Mouse (Mus musculus): Measurements from ENCODE around the gene Gna11. TPM values are rescaled to one million over a fixed set of nuclear protein-coding genes. Genes with fewer than 3 reads are reported as not detected.

Gna11 gene
- polyA plus RNA-seq, 1 experiment from 2014 or later: 88.6 TPM

DNA sequence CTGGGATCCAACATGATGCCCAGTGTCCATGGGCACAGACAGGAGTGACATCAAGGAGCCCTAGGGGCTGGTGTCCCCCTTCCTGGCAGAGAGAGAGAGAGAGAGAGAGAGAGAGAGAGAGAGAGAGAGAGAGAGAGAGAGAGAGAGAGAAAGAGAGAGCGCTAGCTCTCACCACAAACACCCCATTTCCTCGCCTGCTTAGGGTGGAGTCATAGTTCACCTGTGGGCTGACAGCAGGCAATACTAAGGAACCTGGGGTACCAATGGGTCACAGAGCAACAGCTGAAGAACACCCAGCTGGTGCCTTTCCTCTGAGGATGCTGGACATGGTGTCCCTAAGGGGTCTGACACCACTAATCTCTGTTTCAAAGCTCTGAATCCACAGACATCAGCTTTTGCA lies 7.6 kb downstream of the Gna11 start:
- H3K27me3 ChIP-seq: no peaks in the 10 kb centered on the region
- H3K4me3 ChIP-seq (replicated peaks): no peak overlapping the region
- no peak for ATAC-seq (replicated peaks; ENCODE audit: low FRiP score)
- no peaks in the 10 kb centered on the region for H3K9me3 ChIP-seq (replicated peaks)
- WGBS: 92% methylated on average over 2 of the region's 2 CpGs
- H3K36me3 ChIP-seq: peaks cover 62% of the 10 kb centered on the region
- no peak overlapping the region for H3K27ac ChIP-seq
- no peak overlapping the region for H3K4me2 ChIP-seq
- H3K9ac ChIP-seq: no peak overlapping the region
- H3K4me1 ChIP-seq: peaks cover 18% of the 10 kb centered on the region

DNA sequence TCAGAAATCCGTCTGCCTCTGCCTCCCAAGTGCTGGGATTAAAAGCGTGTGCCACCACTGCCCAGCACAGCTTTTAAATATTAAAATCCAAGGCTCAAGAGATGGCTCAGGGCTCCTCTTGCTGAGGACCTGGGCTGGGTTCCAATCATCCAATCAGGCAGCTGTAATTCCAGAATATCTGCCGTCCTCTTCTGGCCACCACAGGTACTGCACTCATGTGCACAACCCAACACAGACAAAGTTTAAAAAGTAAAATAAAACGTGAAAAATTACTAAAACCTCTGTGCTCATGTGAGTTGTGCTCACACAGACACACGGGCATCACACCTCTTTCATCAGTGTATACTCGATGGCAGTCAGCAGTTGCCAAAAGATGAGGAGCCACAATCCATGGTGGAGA lies 8.3 kb downstream of the Gna11 start:
- no peak overlapping the region for H3K4me2 ChIP-seq
- ATAC-seq (replicated peaks; ENCODE audit: low FRiP score): no peak
- no peak overlapping the region for H3K4me3 ChIP-seq (replicated peaks)
- H3K9ac ChIP-seq: no peak overlapping the region
- no peak overlapping the region for H3K27ac ChIP-seq
- H3K4me1 ChIP-seq: peaks cover 11% of the 10 kb centered on the region
- WGBS: 77% methylated on average over 6 of the region's 6 CpGs
- H3K9me3 ChIP-seq (replicated peaks): no peaks in the 10 kb centered on the region
- no peaks in the 10 kb centered on the region for H3K27me3 ChIP-seq
- peaks cover 68% of the 10 kb centered on the region for H3K36me3 ChIP-seq

DNA sequence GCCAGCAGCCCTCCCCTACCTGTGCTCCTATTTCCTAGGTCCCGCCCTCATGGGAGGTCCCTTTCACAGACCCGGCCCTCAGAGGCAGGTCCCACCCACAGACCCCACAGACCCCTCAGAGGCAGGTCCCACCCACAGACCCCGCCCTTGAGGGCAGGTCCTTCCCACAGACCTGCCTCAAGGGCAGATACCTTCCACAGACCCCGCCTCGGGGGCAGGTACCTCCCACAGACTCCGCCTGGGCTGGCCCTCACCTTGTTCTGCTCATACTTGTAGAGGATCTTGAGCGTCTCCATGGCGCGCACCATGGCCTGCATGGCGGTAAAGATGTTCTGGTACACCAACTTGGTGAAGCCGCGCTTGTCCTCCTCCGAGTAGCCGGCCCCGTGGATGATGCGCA lies 10.2 kb downstream of the Gna11 start:
- WGBS: 64% methylated on average over 16 of the region's 16 CpGs
- Histone ChIP-seq H3K4me3 (replicated peaks) (no peak overlapping the region), H3K9me3 (replicated peaks) (no peaks in the 10 kb centered on the region)

DNA sequence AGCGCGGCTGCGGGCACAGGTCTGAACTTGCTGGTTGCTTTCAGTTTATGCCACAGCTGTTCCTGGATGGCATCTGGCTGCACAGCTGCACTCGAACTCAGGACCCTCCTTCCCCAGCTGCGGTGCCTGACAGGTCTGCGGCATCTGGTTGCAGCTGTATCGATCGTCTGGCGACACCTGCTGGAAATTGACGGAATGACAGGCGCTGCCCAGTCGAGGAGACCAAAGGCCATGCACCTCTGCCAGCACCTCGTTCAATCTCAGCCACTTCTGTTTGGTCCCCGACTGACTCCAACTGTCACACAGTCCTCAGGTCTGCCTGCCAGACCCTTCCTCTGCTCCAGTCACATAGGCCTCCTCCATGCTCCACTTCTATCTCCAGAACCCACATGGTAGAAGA lies 18.2 kb downstream of the Gna11 start:
- no peak overlapping the region for H3K27ac ChIP-seq
- no peak overlapping the region for H3K9ac ChIP-seq
- peaks cover 32% of the 10 kb centered on the region for H3K36me3 ChIP-seq
- H3K4me3 ChIP-seq (replicated peaks): no peak overlapping the region
- H3K4me1 ChIP-seq: peaks cover 12% of the 10 kb centered on the region; the same call in 1 of the 2 replicates
- H3K4me2 ChIP-seq: no peak overlapping the region
- H3K27me3 ChIP-seq: 0 out of 2 replicates have a peak, but pooled peaks cover 6% of the 10 kb centered on the region
- H3K9me3 ChIP-seq (replicated peaks): no peaks in the 10 kb centered on the region
- 14% methylated on average over 14 of the region's 14 CpGs for WGBS
- ATAC-seq (replicated peaks; ENCODE audit: low FRiP score): no peak

More for the DNA sequence above, 10.2 kb downstream of the Gna11 start:
- H3K4me2 ChIP-seq: no peak overlapping the region
- H3K4me1 ChIP-seq: 0 out of 2 replicates have a peak, but pooled peaks cover 5% of the 10 kb centered on the region
- H3K27me3 ChIP-seq: no peaks in the 10 kb centered on the region
- no peak for ATAC-seq (replicated peaks; ENCODE audit: low FRiP score)
- peaks cover 81% of the 10 kb centered on the region for H3K36me3 ChIP-seq
- H3K27ac ChIP-seq: no peak overlapping the region
- H3K9ac ChIP-seq: no peak overlapping the region

DNA sequence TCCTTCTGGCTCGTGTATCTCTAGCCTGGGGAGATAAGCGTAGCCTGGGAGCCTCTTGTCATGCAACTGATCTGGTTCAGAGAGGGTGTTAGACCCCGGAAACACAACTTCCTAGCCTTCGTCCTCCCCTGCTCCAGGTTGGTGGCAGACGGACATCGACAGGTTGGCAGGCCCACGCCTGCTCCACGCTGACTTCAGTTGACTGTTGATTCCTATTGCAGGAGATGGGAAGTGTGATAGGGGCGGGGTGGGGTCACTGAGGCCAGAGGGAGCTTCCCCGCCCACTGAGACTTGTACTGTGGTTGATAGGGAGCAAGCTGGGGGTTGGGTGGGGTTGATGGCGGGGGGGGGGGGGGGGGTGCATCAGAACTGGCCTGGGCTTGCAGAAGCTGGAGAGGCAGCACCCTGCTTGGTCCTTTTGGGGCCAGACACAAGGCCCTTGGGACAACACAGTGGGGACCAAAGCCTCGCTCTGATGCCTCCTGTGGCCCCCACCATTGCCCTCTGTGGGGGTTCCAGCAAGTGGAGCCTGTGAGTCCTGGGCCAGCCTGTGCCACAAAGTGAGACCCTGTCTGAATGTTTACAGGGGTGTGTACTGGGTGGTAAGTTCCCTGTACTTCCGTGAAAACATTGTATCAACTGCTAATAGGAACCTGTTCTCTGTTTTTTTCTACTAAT lies 19.8 kb downstream of the Gna11 start:
- Histone ChIP-seq H3K4me2 (no peak overlapping the region), H3K27me3 (0 out of 2 replicates have a peak, but pooled peaks cover 6% of the 10 kb centered on the region), H3K9ac (no peak overlapping the region), H3K4me1 (peaks cover 12% of the 10 kb centered on the region; the same call in 1 of the 2 replicates), H3K9me3 (replicated peaks) (no peaks in the 10 kb centered on the region), H3K36me3 (peaks cover 16% of the 10 kb centered on the region), H3K27ac (no peak overlapping the region), H3K4me3 (replicated peaks) (no peak overlapping the region)
- ATAC-seq (replicated peaks; ENCODE audit: low FRiP score): no peak
- WGBS: 57% methylated on average over 13 of the region's 13 CpGs

DNA sequence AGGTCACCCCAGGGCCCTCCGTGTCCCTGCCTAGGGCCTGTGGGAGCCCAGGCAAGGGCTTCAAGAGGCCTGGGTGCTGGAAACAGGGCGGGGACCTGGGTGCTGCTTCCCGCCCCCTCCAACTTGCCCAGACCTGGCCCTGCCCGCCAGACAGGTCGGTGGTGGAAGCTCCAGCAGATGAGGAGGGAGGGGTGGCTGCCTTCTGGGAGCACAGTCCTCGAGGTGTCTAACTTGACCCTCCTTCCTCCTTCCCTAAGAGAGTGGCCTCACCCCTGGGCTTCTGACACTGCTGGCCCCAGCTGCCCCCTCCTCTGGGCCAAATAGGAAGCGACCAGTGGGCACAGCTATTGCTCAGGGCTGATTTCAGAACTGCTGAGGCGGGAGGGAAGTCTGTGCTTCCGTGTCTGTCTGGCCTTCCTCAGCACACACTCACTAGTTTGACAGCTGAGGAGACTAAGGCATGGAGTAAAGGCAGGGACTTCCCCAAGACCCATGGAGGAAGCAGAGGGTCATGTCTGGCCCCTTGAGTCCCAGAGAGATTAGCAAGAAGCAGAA lies 20.9 kb downstream of the Gna11 start, which contains the start of gene Gna15:
Gna15 (minus strand) TSS at position 175 of the 555 bp plus-strand sequence.
- 0 out of 2 replicates have a peak, but pooled peaks cover 6% of the 10 kb centered on the region for H3K27me3 ChIP-seq
- H3K9me3 ChIP-seq (replicated peaks): no peaks in the 10 kb centered on the region
- no peak for ATAC-seq (replicated peaks; ENCODE audit: low FRiP score)
- H3K4me1 ChIP-seq: peaks cover 12% of the 10 kb centered on the region; the same call in 1 of the 2 replicates
- H3K27ac ChIP-seq: no peak within 1 kb of the TSS
- H3K36me3 ChIP-seq: peaks cover 5% of the 10 kb centered on the region
- 21% methylated on average over 9 of the region's 9 CpGs for WGBS
- 0 out of 2 replicates have a peak within 1 kb of the TSS, but pooled peaks have one; percentile 4 for H3K4me2 ChIP-seq
- no peak within 1 kb of the TSS for H3K4me3 ChIP-seq (replicated peaks)
- H3K9ac ChIP-seq: no peak within 1 kb of the TSS; the same call in 1 of the 2 replicates

DNA sequence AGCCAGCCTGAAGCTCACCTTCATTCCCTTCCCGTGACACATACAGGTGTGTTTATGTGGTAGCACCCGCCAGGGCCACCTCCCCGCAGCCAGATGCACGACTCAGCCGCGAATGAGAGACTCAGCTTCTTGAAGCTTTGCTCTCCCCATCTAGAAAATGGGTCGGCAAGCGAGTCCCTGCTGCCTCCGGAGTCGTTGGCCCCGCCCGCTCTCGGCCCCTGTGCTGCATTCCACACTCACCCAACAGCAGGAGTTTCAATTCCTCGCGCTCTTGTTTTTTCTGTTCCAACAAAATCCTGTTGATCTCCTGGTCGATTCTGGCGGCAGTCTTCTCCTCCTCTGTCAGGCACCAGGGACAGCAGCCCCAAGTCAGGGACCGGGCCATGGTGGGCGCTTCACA lies 21.4 kb downstream of the Gna11 start:
- no peaks in the 10 kb centered on the region for H3K9me3 ChIP-seq (replicated peaks)
- no peak for ATAC-seq (replicated peaks; ENCODE audit: low FRiP score)
- no peaks in the 10 kb centered on the region for H3K36me3 ChIP-seq
- peaks cover 14% of the 10 kb centered on the region; the same call in 1 of the 2 replicates for H3K4me1 ChIP-seq
- H3K27ac ChIP-seq: no peak overlapping the region
- H3K4me2 ChIP-seq: 0 out of 2 replicates have a peak overlapping the region, but pooled peaks have one; percentile 4
- H3K27me3 ChIP-seq: 0 out of 2 replicates have a peak, but pooled peaks cover 6% of the 10 kb centered on the region
- no peak overlapping the region for H3K4me3 ChIP-seq (replicated peaks)
- H3K9ac ChIP-seq: no peak overlapping the region; the same call in 1 of the 2 replicates
- WGBS: 17% methylated on average over 19 of the region's 19 CpGs

DNA sequence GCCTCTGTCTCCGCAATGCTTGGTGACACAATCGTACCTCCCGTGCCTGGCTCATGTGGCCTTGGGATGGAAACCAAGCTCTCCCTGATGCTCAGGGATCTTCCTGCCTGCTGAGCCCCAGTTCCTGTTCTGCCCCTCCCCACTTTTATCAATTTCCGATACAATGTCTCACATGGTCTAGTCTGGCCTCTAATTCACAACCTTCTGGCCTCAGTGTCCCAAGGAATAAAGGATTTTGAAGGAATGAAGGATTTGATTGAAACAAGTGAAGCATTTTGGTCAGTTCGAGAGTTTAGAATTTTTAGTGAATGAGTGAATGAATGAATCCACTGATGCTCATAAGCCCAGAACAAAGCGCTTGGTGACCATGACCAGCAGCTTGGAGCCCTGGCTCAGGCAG lies 21.8 kb downstream of the Gna11 start:
- Histone ChIP-seq H3K4me2 (no peak overlapping the region), H3K27ac (no peak overlapping the region), H3K9ac (no peak overlapping the region), H3K4me3 (replicated peaks) (no peak overlapping the region), H3K9me3 (replicated peaks) (no peaks in the 10 kb centered on the region), H3K36me3 (no peaks in the 10 kb centered on the region), H3K27me3 (0 out of 2 replicates have a peak, but pooled peaks cover 6% of the 10 kb centered on the region), H3K4me1 (peaks cover 16% of the 10 kb centered on the region; the same call in 1 of the 2 replicates)
- no peak for ATAC-seq (replicated peaks; ENCODE audit: low FRiP score)
- WGBS: 74% methylated on average over 6 of the region's 6 CpGs

DNA sequence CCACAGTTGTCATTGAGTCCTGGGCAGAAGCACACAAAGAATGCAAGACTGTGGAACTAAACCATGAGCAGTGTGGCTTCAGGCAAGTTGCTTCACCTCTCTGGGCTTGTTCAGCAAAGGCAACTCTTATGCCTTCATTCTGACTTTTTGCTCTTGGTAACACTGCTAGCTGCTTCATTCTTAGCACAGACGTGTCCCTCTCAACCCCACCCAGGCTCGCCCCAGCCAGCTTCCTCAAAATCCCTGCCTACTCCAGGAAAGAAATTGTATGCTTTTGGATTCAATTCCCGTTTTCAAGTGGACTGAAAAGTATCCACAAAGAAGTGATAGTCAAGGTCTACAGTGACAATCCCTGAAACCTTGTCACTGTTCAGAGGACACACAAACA lies 25.0 kb downstream of the Gna11 start:
- no peak overlapping the region for H3K9ac ChIP-seq
- ATAC-seq (replicated peaks; ENCODE audit: low FRiP score): no peak
- 69% methylated on average over 3 of the region's 3 CpGs for WGBS
- no peak overlapping the region for H3K4me3 ChIP-seq (replicated peaks)
- H3K4me1 ChIP-seq: peaks cover 15% of the 10 kb centered on the region; the same call in 1 of the 2 replicates
- no peaks in the 10 kb centered on the region for H3K36me3 ChIP-seq
- 0 out of 2 replicates have a peak, but pooled peaks cover 8% of the 10 kb centered on the region for H3K27me3 ChIP-seq
- H3K27ac ChIP-seq: no peak overlapping the region
- no peaks in the 10 kb centered on the region for H3K9me3 ChIP-seq (replicated peaks)
- H3K4me2 ChIP-seq: no peak overlapping the region

DNA sequence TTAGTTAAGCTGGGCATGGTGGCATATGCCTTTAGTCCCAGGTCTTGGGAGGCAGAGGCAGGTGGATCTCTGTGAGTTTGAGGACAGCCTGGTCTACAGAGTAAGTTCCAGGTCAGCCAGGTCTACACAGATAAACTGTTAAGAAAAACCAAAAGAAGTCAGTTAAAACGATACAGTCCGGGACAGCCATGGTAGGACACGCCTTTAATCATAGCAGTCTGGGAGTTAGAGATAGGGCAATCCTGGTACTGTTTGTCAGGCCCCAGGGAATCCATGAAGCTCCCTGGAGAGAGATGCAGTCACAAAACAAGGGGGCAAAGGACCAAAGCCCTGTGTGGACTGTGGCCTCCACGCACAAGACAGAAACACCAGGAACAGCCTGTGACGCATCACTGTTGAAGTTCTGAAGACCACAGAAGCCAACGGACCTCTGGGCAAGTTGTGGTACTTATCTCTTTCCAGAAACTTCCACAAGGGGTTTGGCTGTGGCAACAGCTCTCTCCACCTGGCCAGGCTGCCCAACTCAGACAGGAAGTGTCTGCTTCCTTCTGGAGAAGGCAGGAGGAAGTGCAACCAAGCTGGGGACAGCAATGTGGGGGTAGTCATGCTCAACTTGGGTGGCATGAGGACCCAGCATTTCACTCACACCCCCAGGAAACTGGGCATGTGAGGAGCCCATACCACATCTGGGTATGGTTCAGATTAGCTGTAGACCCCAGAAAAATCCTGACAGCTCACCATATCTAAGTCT lies 25.6 kb downstream of the Gna11 start:
- no peak overlapping the region for H3K9ac ChIP-seq
- no peak overlapping the region for H3K4me2 ChIP-seq
- WGBS: 77% methylated on average over 6 of the region's 6 CpGs
- H3K27me3 ChIP-seq: 0 out of 2 replicates have a peak, but pooled peaks cover 6% of the 10 kb centered on the region
- no peak for ATAC-seq (replicated peaks; ENCODE audit: low FRiP score)
- H3K4me3 ChIP-seq (replicated peaks): no peak overlapping the region
- no peaks in the 10 kb centered on the region for H3K9me3 ChIP-seq (replicated peaks)
- H3K4me1 ChIP-seq: peaks cover 13% of the 10 kb centered on the region; the same call in 1 of the 2 replicates
- H3K36me3 ChIP-seq: no peaks in the 10 kb centered on the region
- H3K27ac ChIP-seq: no peak overlapping the region

DNA sequence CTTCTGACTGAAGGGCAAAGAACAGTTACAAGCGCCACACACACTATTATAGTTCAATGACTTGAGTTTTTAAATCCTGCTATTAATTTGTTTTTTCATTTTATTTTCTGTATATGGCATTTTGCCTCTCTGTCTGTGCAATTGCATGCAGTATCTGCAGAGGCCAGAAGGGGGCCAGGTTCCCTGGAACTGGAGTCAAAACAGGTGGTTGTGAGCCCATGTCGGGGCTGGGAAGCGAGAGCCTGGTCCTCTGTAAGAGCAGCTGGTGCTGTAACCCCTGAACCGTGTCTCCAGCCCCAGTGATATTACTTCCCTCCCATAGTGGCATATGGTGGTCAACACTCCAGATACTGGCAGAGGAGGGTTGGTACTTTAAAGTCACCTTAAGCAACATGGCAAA lies 26.4 kb downstream of the Gna11 start:
- H3K9ac ChIP-seq: no peak overlapping the region
- peak; percentile 64 for ATAC-seq (replicated peaks; ENCODE audit: low FRiP score)
- 14% methylated on average over 4 of the region's 4 CpGs for WGBS

More for the DNA sequence above, 26.4 kb downstream of the Gna11 start:
- no peak overlapping the region for H3K27ac ChIP-seq
- no peaks in the 10 kb centered on the region for H3K36me3 ChIP-seq
- peaks cover 6% of the 10 kb centered on the region; the same call in 1 of the 2 replicates for H3K4me1 ChIP-seq
- H3K4me3 ChIP-seq (replicated peaks): no peak overlapping the region
- no peak overlapping the region for H3K4me2 ChIP-seq
- H3K27me3 ChIP-seq: 0 out of 2 replicates have a peak, but pooled peaks cover 6% of the 10 kb centered on the region
- H3K9me3 ChIP-seq (replicated peaks): no peaks in the 10 kb centered on the region

Measured in kidney, embryonic 15.5 days (tissue).